8 mouse cellular contexts compared by ENCODE assay signal in the genomic region with DNA sequence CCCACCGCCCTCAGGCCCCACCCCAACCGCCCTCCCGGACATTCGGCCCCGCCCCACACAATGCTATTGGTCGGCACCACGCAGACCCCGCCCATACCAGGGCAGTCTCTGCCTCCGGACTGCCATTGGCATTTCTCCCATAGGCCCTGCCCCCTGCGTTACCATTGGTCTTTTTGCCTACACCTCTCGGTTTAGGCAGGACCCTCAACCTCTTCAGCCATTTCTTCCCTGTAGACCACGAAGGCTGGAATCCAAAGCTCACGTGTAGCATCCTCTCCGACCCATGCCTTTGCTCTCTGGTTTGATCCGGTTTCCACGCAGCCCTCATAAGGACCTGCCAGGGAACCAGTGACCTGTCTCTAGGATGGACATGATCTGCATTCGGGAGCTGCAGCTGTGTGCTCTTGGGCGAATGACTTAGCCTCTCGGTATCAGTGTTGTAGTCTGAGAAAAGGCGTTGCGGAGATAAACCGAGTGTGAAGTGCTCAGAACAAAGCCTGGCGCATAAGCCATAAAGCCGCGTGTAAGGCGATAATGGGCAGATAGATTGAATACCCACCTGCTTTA. TPM values are rescaled to one million over a fixed set of nuclear protein-coding genes. Genes with fewer than 3 reads are reported as not detected.
A peak's percentile ranks its signal among the peaks of the same experiment; 100 is the strongest.
DNase-seq lines count a peak whose midpoint lies in the region; ATAC-seq and TF ChIP-seq lines count a peak whose summit lies in the region.

No protein-coding gene starts in this region.

- peak; percentile 82 for ATAC-seq in erythroid progenitor cell, adult 5-6 weeks (replicated peaks; ENCODE audit: low FRiP score, poor library complexity, severe bottlenecking)
- peak; percentile 90 for ATAC-seq in heart, embryonic 13.5 days (ENCODE audit: extremely low read depth, insufficient number of reproducible peaks, low FRiP score, low TSS enrichment)
- ATAC-seq in kidney, postnatal 0 days (replicated peaks; ENCODE audit: low FRiP score, low read depth): peak; percentile 94
- ATAC-seq in liver, embryonic 11.5 days (replicated peaks; ENCODE audit: low FRiP score): peak; percentile 89

- H3K4me3 ChIP-seq in brown adipose tissue, adult 24 weeks (ENCODE audit: insufficient read depth, low read depth, low read length): peak overlapping the region; percentile 53
- peak overlapping the region; percentile 75 for H3K4me3 ChIP-seq in heart, embryonic 13.5 days
- peak overlapping the region; percentile 89 for H3K4me3 ChIP-seq in kidney, postnatal 0 days (replicated peaks; ENCODE audit: low read depth, low read length)
- H3K4me3 ChIP-seq in liver, embryonic 11.5 days (ENCODE audit: low read depth, low read length): peak overlapping the region; percentile 95
- H3K4me3 ChIP-seq in myocyte: peak overlapping the region; percentile 47

- H3K36me3 ChIP-seq in heart, embryonic 13.5 days: peaks cover 26% of the 10 kb centered on the region
- H3K36me3 ChIP-seq in kidney, postnatal 0 days (ENCODE audit: insufficient read depth, low read length): 0 out of 2 replicates have a peak, but pooled peaks cover 4% of the 10 kb centered on the region
- H3K36me3 ChIP-seq in liver, embryonic 11.5 days (ENCODE audit: control insufficient read depth, insufficient read depth, low read length): peaks cover 3% of the 10 kb centered on the region; the same call in 1 of the 2 replicates
- no peaks in the 10 kb centered on the region for H3K36me3 ChIP-seq in myocyte (ENCODE audit: control insufficient read depth, insufficient read depth)

- no peaks in the 10 kb centered on the region for H3K9me3 ChIP-seq in heart, embryonic 13.5 days
- H3K9me3 ChIP-seq in kidney, postnatal 0 days (replicated peaks; ENCODE audit: low read length): no peaks in the 10 kb centered on the region
- no peaks in the 10 kb centered on the region for H3K9me3 ChIP-seq in liver, embryonic 11.5 days (ENCODE audit: control insufficient read depth, low read length)

- DNase-seq in CD8-positive naive resting alpha-beta T cell, adult 2 months (ENCODE audit: low read depth in 2 of 2, low spot score in 2 of 2): peak; percentile 89 to 95
- peak; percentile 99 for DNase-seq in kidney, postnatal 0 days (ENCODE audit: low spot score)
- DNase-seq in liver, embryonic 11.5 days (ENCODE audit: low spot score): peak; percentile 97
- DNase-seq in spleen, postnatal 4 days (ENCODE audit: low spot score in 2 of 2): peak; percentile 99

- H3K9ac ChIP-seq in heart, embryonic 13.5 days: peak overlapping the region; percentile 73
- H3K9ac ChIP-seq in kidney, postnatal 0 days (ENCODE audit: low read depth, low read length): no peak overlapping the region
- peak overlapping the region; percentile 63 for H3K9ac ChIP-seq in liver, embryonic 11.5 days (ENCODE audit: low read depth, low read length)

- H3ac ChIP-seq in myocyte (ENCODE audit: control insufficient read depth, insufficient read length): peak overlapping the region; percentile 88

- WGBS in heart, embryonic 13.5 days: 2% methylated on average over 26 of the region's 26 CpGs
- WGBS in kidney, postnatal 0 days: 3% methylated on average over 25 of the region's 26 CpGs
- 4% methylated on average over 26 of the region's 26 CpGs for WGBS in liver, embryonic 11.5 days

- H3K4me1 ChIP-seq in brown adipose tissue, adult 24 weeks (ENCODE audit: control insufficient read depth, insufficient read depth, insufficient read length, low read length): peaks cover 16% of the 10 kb centered on the region
- H3K4me1 ChIP-seq in heart, embryonic 13.5 days: peaks cover 72% of the 10 kb centered on the region
- peaks cover 15% of the 10 kb centered on the region for H3K4me1 ChIP-seq in kidney, postnatal 0 days (replicated peaks; ENCODE audit: insufficient read depth, low read length)
- peaks cover 53% of the 10 kb centered on the region for H3K4me1 ChIP-seq in liver, embryonic 11.5 days (replicated peaks; ENCODE audit: control insufficient read depth, insufficient read depth, low read length)

- TF ChIP-seq POLR2A in myocyte (IDR thresholded peaks at IDR 0.05; ENCODE audit: insufficient read length, low read depth): no peak

- no peaks in the 10 kb centered on the region for H3K27me3 ChIP-seq in heart, embryonic 13.5 days (replicated peaks)
- H3K27me3 ChIP-seq in kidney, postnatal 0 days (ENCODE audit: insufficient read depth, low read length): no peaks in the 10 kb centered on the region
- H3K27me3 ChIP-seq in liver, embryonic 11.5 days (replicated peaks; ENCODE audit: control insufficient read depth, insufficient read depth, low read length): 0 out of 2 replicates have a peak, but pooled peaks cover 2% of the 10 kb centered on the region
- H3K27me3 ChIP-seq in myocyte (ENCODE audit: control insufficient read depth, insufficient read depth, insufficient read length): no peaks in the 10 kb centered on the region

- H3K4me2 ChIP-seq in heart, embryonic 13.5 days: peak overlapping the region; percentile 87
- H3K4me2 ChIP-seq in kidney, postnatal 0 days (ENCODE audit: low read length): peak overlapping the region; percentile 56
- H3K4me2 ChIP-seq in liver, embryonic 11.5 days: peak overlapping the region; percentile 87
- peak overlapping the region; percentile 98 for H3K4me2 ChIP-seq in myocyte (ENCODE audit: low read depth)

- no peak overlapping the region for H3K27ac ChIP-seq in brown adipose tissue, adult 24 weeks (replicated peaks; ENCODE audit: low read depth, low read length)
- H3K27ac ChIP-seq in heart, embryonic 13.5 days (replicated peaks): peak overlapping the region; percentile 67
- 0 out of 2 replicates have a peak overlapping the region, but pooled peaks have one; percentile 21 for H3K27ac ChIP-seq in kidney, postnatal 0 days
- peak overlapping the region; percentile 89 for H3K27ac ChIP-seq in liver, embryonic 11.5 days (ENCODE audit: low read depth, low read length)

- no peak; the same call in 1 of the 2 replicates for TF ChIP-seq CTCF in kidney, postnatal 0 days (IDR thresholded peaks at IDR 0.05; ENCODE audit: low read depth)

- peaks cover 17% of the 10 kb centered on the region for H3K79me2 ChIP-seq in myocyte (ENCODE audit: control insufficient read depth, insufficient read depth)

TF ChIP-seq in myocyte, 11 proteins besides CTCF, POLR2A, EP300 and RAD21:
- TF ChIP-seq MAX (IDR thresholded peaks at IDR 0.05; ENCODE audit: low read depth) (no peak), SRF (IDR thresholded peaks at IDR 0.05; ENCODE audit: control insufficient read depth, insufficient read length, low read depth) (peak; percentile 74), USF1 (IDR thresholded peaks at IDR 0.05; ENCODE audit: low read depth) (no peak), REST (IDR thresholded peaks at IDR 0.05; ENCODE audit: insufficient read depth, insufficient read length) (no peak)

RNA-seq across cellular contexts. Expression of gene Ttyh3, which starts 0.4 kb away (rescaled TPM):
- 4.8 and 5.2 TPM in 2 replicates for polyA plus RNA-seq in brown adipose tissue, adult 24 weeks (2012; ENCODE audit: insufficient read depth, insufficient read length, missing spikeins)
- 21.8 and 26.7 TPM in 2 replicates for total RNA-seq in erythroid progenitor cell, adult 5-6 weeks (2015; ENCODE audit: low replicate concordance)
- 21.2 and 23.2 TPM in 2 replicates for total RNA-seq in erythroid progenitor cell, adult 5-6 weeks (2017; ENCODE audit: low replicate concordance)
- 25.0 and 25.4 TPM in 2 replicates for polyA plus RNA-seq in heart, embryonic 13.5 days (2015; fragmentation: Nextera tagmentation; extraction: Ambion mirVana)
- 21.7 and 25.3 TPM in 2 replicates for polyA plus RNA-seq in kidney, postnatal 0 days (2015; fragmentation: Nextera tagmentation; extraction: Ambion mirVana)
- 24.3 and 26.5 TPM in 2 replicates for polyA plus RNA-seq in liver, embryonic 11.5 days (2014; fragmentation: Nextera tagmentation; extraction: Ambion mirVana)
- 23.8 TPM for polyA plus RNA-seq in myocyte (2012; fragmentation: generic; extraction: Trizol)

RNA-seq across cellular contexts. Expression of gene Lfng, which starts 42.1 kb away (rescaled TPM):
- polyA plus RNA-seq in brown adipose tissue, adult 24 weeks (2012; ENCODE audit: insufficient read depth, insufficient read length, missing spikeins): 4.6 and 29.0 TPM in 2 replicates
- 19.7 and 20.5 TPM in 2 replicates for total RNA-seq in erythroid progenitor cell, adult 5-6 weeks (2015; ENCODE audit: low replicate concordance)
- total RNA-seq in erythroid progenitor cell, adult 5-6 weeks (2017; ENCODE audit: low replicate concordance): 1.9 and 11.4 TPM in 2 replicates
- polyA plus RNA-seq in heart, embryonic 13.5 days (2015; fragmentation: Nextera tagmentation; extraction: Ambion mirVana): 3.3 and 3.5 TPM in 2 replicates
- polyA plus RNA-seq in kidney, postnatal 0 days (2015; fragmentation: Nextera tagmentation; extraction: Ambion mirVana): 28.8 and 33.4 TPM in 2 replicates
- polyA plus RNA-seq in liver, embryonic 11.5 days (2014; fragmentation: Nextera tagmentation; extraction: Ambion mirVana): 10.6 and 11.0 TPM in 2 replicates
- 3.1 TPM for polyA plus RNA-seq in myocyte (2012; fragmentation: generic; extraction: Trizol)

RNA-seq across cellular contexts. Expression of gene Iqce, which starts 53.0 kb away (rescaled TPM):
- 2.4 and 3.1 TPM in 2 replicates for polyA plus RNA-seq in brown adipose tissue, adult 24 weeks (2012; ENCODE audit: insufficient read depth, insufficient read length, missing spikeins)
- 1.7 and 2.5 TPM in 2 replicates for total RNA-seq in erythroid progenitor cell, adult 5-6 weeks (2015; ENCODE audit: low replicate concordance)
- total RNA-seq in erythroid progenitor cell, adult 5-6 weeks (2017; ENCODE audit: low replicate concordance): 3.3 and 6.2 TPM in 2 replicates
- 8.0 and 10.3 TPM in 2 replicates for polyA plus RNA-seq in heart, embryonic 13.5 days (2015; fragmentation: Nextera tagmentation; extraction: Ambion mirVana)
- 18.7 and 19.7 TPM in 2 replicates for polyA plus RNA-seq in kidney, postnatal 0 days (2015; fragmentation: Nextera tagmentation; extraction: Ambion mirVana)
- polyA plus RNA-seq in liver, embryonic 11.5 days (2014; fragmentation: Nextera tagmentation; extraction: Ambion mirVana): 13.2 and 14.4 TPM in 2 replicates
- polyA plus RNA-seq in myocyte (2012; fragmentation: generic; extraction: Trizol): 4.8 TPM

RNA-seq across cellular contexts. Expression of gene Brat1, which starts 55.6 kb away (rescaled TPM):
- 4.8 and 5.1 TPM in 2 replicates for polyA plus RNA-seq in brown adipose tissue, adult 24 weeks (2012; ENCODE audit: insufficient read depth, insufficient read length, missing spikeins)
- total RNA-seq in erythroid progenitor cell, adult 5-6 weeks (2015; ENCODE audit: low replicate concordance): 0.84 and 2.2 TPM in 2 replicates
- total RNA-seq in erythroid progenitor cell, adult 5-6 weeks (2017; ENCODE audit: low replicate concordance): 1.9 and 2.0 TPM in 2 replicates
- 12.9 and 13.9 TPM in 2 replicates for polyA plus RNA-seq in heart, embryonic 13.5 days (2015; fragmentation: Nextera tagmentation; extraction: Ambion mirVana)
- 16.7 and 18.3 TPM in 2 replicates for polyA plus RNA-seq in kidney, postnatal 0 days (2015; fragmentation: Nextera tagmentation; extraction: Ambion mirVana)
- polyA plus RNA-seq in liver, embryonic 11.5 days (2014; fragmentation: Nextera tagmentation; extraction: Ambion mirVana): 16.9 and 18.7 TPM in 2 replicates
- 14.2 TPM for polyA plus RNA-seq in myocyte (2012; fragmentation: generic; extraction: Trizol)
